Mouse (Mus musculus) lung, embryonic 14.5 days (tissue): ENCODE data around the gene Hsd11b1. TPM values are rescaled to one million over a fixed set of nuclear protein-coding genes. Genes with fewer than 3 reads are reported as not detected.

Source experiments
- ATAC-seq: fragments of 200-750 bp; cut with Nextera tagmentation; 2 replicates; pipeline ENCODE4 v1.8.0; 2017; ENCODE audit warnings: mild to moderate bottlenecking, moderate TSS enrichment, moderate library complexity; ENCODE audit not compliant: insufficient read depth
- DNase-seq: peaks from one replicate; pipeline ENCODE4 v3.0.0-alpha.2; 2015
- H3K27ac ChIP-seq: fragments of 300-500 bp; sonication (generic); 2 replicates; pipeline ENCODE4 v1.5.1; 2014; ENCODE audit warnings: low read depth, mild to moderate bottlenecking, moderate library complexity
- H3K27me3 ChIP-seq: fragments of 300-500 bp; sonication (generic); 2 replicates; pipeline ENCODE4 v1.6.1; 2014; ENCODE audit warnings: low read length, control low read depth; ENCODE audit not compliant: insufficient read depth
- H3K36me3 ChIP-seq: fragments of 300-500 bp; sonication (generic); 2 replicates; pipeline ENCODE4 v1.6.1; 2014; ENCODE audit warnings: control low read depth; ENCODE audit not compliant: insufficient read depth
- H3K4me1 ChIP-seq: fragments of 300-500 bp; sonication (generic); 2 replicates; pipeline ENCODE4 v1.6.1; 2014; ENCODE audit warnings: antibody characterized with exemption, control low read depth; ENCODE audit not compliant: insufficient read depth
- H3K4me2 ChIP-seq: fragments of 300-500 bp; sonication (generic); 2 replicates; pipeline ENCODE4 v1.6.1; 2014; ENCODE audit warnings: mild to moderate bottlenecking
- H3K4me3 ChIP-seq: fragments of 300-500 bp; sonication (generic); 2 replicates; pipeline ENCODE4 v1.5.1; 2014; ENCODE audit warnings: low read depth, low read length
- H3K9ac ChIP-seq: fragments of 300-500 bp; sonication (generic); 2 replicates; pipeline ENCODE4 v1.6.1; 2014
- H3K9me3 ChIP-seq: fragments of 300-500 bp; sonication (generic); 2 replicates; pipeline ENCODE4 v1.6.1; 2016; ENCODE audit warnings: low read depth, low read length, control low read depth
- CTCF ChIP-seq: IDR thresholded peaks from 2 replicates; pipeline ENCODE4 v1.5.1; 2016; ENCODE audit warnings: antibody characterized with exemption, low read depth
- WGBS: fragments of 180-500 bp; shearing (Covaris S2); extraction: QIAGEN DNeasy Blood & Tissue Kit; methylation state at CpG from one replicate; pipeline ENCODE4 v1.1.7; 2014; 5-methylcytosine and 5-hydroxymethylcytosine counted together
- polyA plus RNA-seq: library from polyadenylated mRNA; unstranded; fragments of >200 nt; fragmentation: Nextera tagmentation; extraction: Ambion mirVana; gene quantifications from 2 replicates; pipeline ENCODE4 v1.2.1, GENCODE M21; 2014

Gene Hsd11b1
- polyA plus RNA-seq, 1 experiment from 2014 or later, result 1.6 TPM

- no peaks in the 10 kb centered on the region for H3K27me3 ChIP-seq
- no peaks in the 10 kb centered on the region for H3K36me3 ChIP-seq
- peak overlapping the region; percentile 53 for H3K4me2 ChIP-seq
- H3K27ac ChIP-seq, result peak overlapping the region; percentile 88
- peak; percentile 80 for ATAC-seq
- H3K9ac ChIP-seq, result peak overlapping the region; percentile 33
- DNase-seq, result peak; percentile 29
- WGBS, result 43% methylated on average over 8 of the region's 8 CpGs
- no peak for TF ChIP-seq CTCF
- no peaks in the 10 kb centered on the region for H3K4me1 ChIP-seq
- H3K4me3 ChIP-seq, result peak overlapping the region; percentile 14; the same call in 1 of the 2 replicates
- H3K9me3 ChIP-seq, result no peaks in the 10 kb centered on the region
Observed at GRCm38 (mm10) chr1:193302093-193302405, 38.2 kb upstream of the Hsd11b1 start.

GRCm38 (mm10) chr1:193301216-193302092 is 37.6 kb upstream of the Hsd11b1 start:
- Histone ChIP-seq H3K27me3 (no peaks in the 10 kb centered on the region), H3K4me2 (peak overlapping the region; percentile 53), H3K9ac (peak overlapping the region; percentile 33), H3K9me3 (no peaks in the 10 kb centered on the region), H3K27ac (peak overlapping the region; percentile 88), H3K4me1 (no peaks in the 10 kb centered on the region), H3K4me3 (peak overlapping the region; percentile 14; the same call in 1 of the 2 replicates), H3K36me3 (no peaks in the 10 kb centered on the region)
- TF ChIP-seq CTCF, result no peak
- ATAC-seq (peak; percentile 94), DNase-seq (peak; percentile 65)
- 43% methylated on average over 6 of the region's 6 CpGs for WGBS

GRCm38 (mm10) chr1:193299995-193300394 is 36.1 kb upstream of the Hsd11b1 start:
- DNase-seq, result no peak
- Histone ChIP-seq H3K4me1 (no peaks in the 10 kb centered on the region), H3K27ac (no peak overlapping the region), H3K4me2 (no peak overlapping the region), H3K9ac (no peak overlapping the region), H3K36me3 (no peaks in the 10 kb centered on the region), H3K27me3 (no peaks in the 10 kb centered on the region), H3K9me3 (no peaks in the 10 kb centered on the region), H3K4me3 (no peak overlapping the region)
- ATAC-seq, result no peak
- TF ChIP-seq CTCF, result no peak
- WGBS, result 72% methylated on average over 1 of the region's 1 CpGs

- H3K27ac ChIP-seq, result no peak overlapping the region
- no peak overlapping the region for H3K9ac ChIP-seq
- no peaks in the 10 kb centered on the region for H3K4me1 ChIP-seq
- no peaks in the 10 kb centered on the region for H3K36me3 ChIP-seq
- TF ChIP-seq CTCF, result no peak
- no peaks in the 10 kb centered on the region for H3K27me3 ChIP-seq
- no peak overlapping the region for H3K4me2 ChIP-seq
- DNase-seq (no peak), ATAC-seq (no peak)
- no peak overlapping the region for H3K4me3 ChIP-seq
- 83% methylated on average over 3 of the region's 3 CpGs for WGBS
- no peaks in the 10 kb centered on the region for H3K9me3 ChIP-seq
Observed at GRCm38 (mm10) chr1:193298141-193298765, 34.4 kb upstream of the Hsd11b1 start.

- no peak overlapping the region for H3K9ac ChIP-seq
- no peak overlapping the region for H3K4me2 ChIP-seq
- 69% methylated on average over 5 of the region's 5 CpGs for WGBS
- no peaks in the 10 kb centered on the region for H3K27me3 ChIP-seq
- ATAC-seq, result no peak
- no peak overlapping the region for H3K27ac ChIP-seq
- no peak overlapping the region for H3K4me3 ChIP-seq
- no peak for TF ChIP-seq CTCF
- no peak for DNase-seq
- H3K36me3 ChIP-seq, result no peaks in the 10 kb centered on the region
- no peaks in the 10 kb centered on the region; the same call in 1 of the 2 replicates for H3K4me1 ChIP-seq
- H3K9me3 ChIP-seq, result no peaks in the 10 kb centered on the region
Observed at GRCm38 (mm10) chr1:193295920-193296319, 32.0 kb upstream of the Hsd11b1 start.

GRCm38 (mm10) chr1:193293926-193294325 is 30.1 kb upstream of the Hsd11b1 start:
- H3K27ac ChIP-seq, result no peak overlapping the region
- ATAC-seq, result no peak
- DNase-seq, result no peak
- H3K4me2 ChIP-seq, result no peak overlapping the region
- H3K9ac ChIP-seq, result no peak overlapping the region
- no peaks in the 10 kb centered on the region for H3K36me3 ChIP-seq
- no peak for TF ChIP-seq CTCF
- H3K4me1 ChIP-seq, result no peaks in the 10 kb centered on the region; the same call in 1 of the 2 replicates
- no peak overlapping the region for H3K4me3 ChIP-seq
- no peaks in the 10 kb centered on the region for H3K9me3 ChIP-seq
- WGBS, result 65% methylated on average over 3 of the region's 3 CpGs
- H3K27me3 ChIP-seq, result no peaks in the 10 kb centered on the region

- TF ChIP-seq CTCF, result no peak
- Histone ChIP-seq H3K4me3 (no peak overlapping the region), H3K27me3 (no peaks in the 10 kb centered on the region), H3K9me3 (no peaks in the 10 kb centered on the region), H3K9ac (no peak overlapping the region), H3K36me3 (no peaks in the 10 kb centered on the region), H3K4me2 (no peak overlapping the region), H3K4me1 (no peaks in the 10 kb centered on the region; the same call in 1 of the 2 replicates), H3K27ac (no peak overlapping the region)
- ATAC-seq (no peak; the same call in 1 of the 2 replicates), DNase-seq (no peak)
- 29% methylated on average over 2 of the region's 2 CpGs for WGBS
Observed at GRCm38 (mm10) chr1:193293039-193293438, 29.2 kb upstream of the Hsd11b1 start.
